Mouse (Mus musculus) spleen, adult 2 months (tissue): ENCODE measurements around the gene Ubap1. TPM values are rescaled to one million over a fixed set of nuclear protein-coding genes. Genes with fewer than 3 reads are reported as not detected.

ENCODE experiments used
- DNase-seq, 2 experiments: peaks; one replicate each; pipeline versions ENCODE4 v3.0.0 to v3.0.0-alpha.2; 2012 to 2021; ENCODE audit warnings: low spot score in 2 of 2, low read depth in 1 of 2
- H3K27ac ChIP-seq: fragments of 200-500 bp; 2 replicates; pipeline ENCODE4 v1.5.1; 2012; ENCODE audit warnings: low read length, inconsistent platforms; ENCODE audit not compliant: insufficient read depth
- H3K27me3 ChIP-seq: fragments of 200-500 bp; 2 replicates; pipeline ENCODE4 v1.6.1; 2012; ENCODE audit warnings: mild to moderate bottlenecking, moderate library complexity, low read length, inconsistent platforms; ENCODE audit not compliant: control insufficient read depth, insufficient read depth
- H3K36me3 ChIP-seq: fragments of 200-500 bp; 2 replicates; pipeline ENCODE4 v1.6.1; 2012; ENCODE audit warnings: mild to moderate bottlenecking, low read length, inconsistent platforms; ENCODE audit not compliant: control insufficient read depth, insufficient read depth
- H3K4me1 ChIP-seq: fragments of 200-500 bp; 2 replicates; pipeline ENCODE4 v1.6.1; 2011; ENCODE audit warnings: inconsistent platforms; ENCODE audit not compliant: control insufficient read depth, insufficient read depth, insufficient read length
- H3K4me3 ChIP-seq: fragments of 200-500 bp; 2 replicates; pipeline ENCODE4 v1.5.1; 2011; ENCODE audit warnings: mild to moderate bottlenecking, inconsistent platforms; ENCODE audit not compliant: insufficient read depth, insufficient read length; ENCODE audit errors: extremely low read depth
- CTCF ChIP-seq: fragments of 200-500 bp; IDR thresholded peaks from 2 replicates; pipeline ENCODE4 v1.5.1; 2011; ENCODE audit warnings: mild to moderate bottlenecking, inconsistent platforms; ENCODE audit not compliant: insufficient read depth, insufficient read length, insufficient replicate concordance; ENCODE audit errors: extremely low read depth
- POLR2A ChIP-seq: fragments of 200-500 bp; IDR thresholded peaks from 2 replicates; pipeline ENCODE4 v1.6.1; 2011; ENCODE audit warnings: low read depth, low read length, inconsistent platforms
- WGBS: fragments of 180-500 bp; shearing (Covaris S2); methylation state at CpG from one replicate; pipeline ENCODE4 v1.1.7; 2018; 5-methylcytosine and 5-hydroxymethylcytosine counted together
- polyA plus RNA-seq: library from polyadenylated mRNA; depleted of rRNA; stranded (reverse); fragments of >200 nt; gene quantifications from 2 replicates; pipeline ENCODE4 v1.2.3, GENCODE M21; 2012

Ubap1 gene
- polyA plus RNA-seq, 1 experiment = 18.5 TPM

DNA sequence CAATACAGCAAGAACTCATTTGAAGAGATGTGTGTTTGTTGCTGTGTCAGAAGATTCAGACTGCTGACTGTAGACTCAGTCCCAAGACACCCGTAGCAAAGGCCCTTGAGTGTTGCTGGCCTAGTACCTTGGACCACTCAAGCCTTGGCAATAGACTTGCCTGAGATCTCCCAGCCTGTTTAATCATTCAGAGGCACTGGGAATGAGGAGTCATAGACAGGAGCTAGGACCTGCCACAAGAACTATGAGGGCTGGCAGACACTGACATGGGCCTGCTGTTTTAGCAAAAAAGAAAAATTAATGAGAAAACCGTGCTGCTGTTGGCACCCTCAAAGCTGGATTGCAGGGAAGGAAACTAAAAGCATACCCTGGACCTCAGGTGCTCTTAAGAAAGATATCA, 42.2 kb downstream of the Ubap1 start:
- Histone ChIP-seq H3K4me1 (no peaks in the 10 kb centered on the region), H3K4me3 (no peak overlapping the region), H3K27ac (no peak overlapping the region), H3K27me3 (no peaks in the 10 kb centered on the region), H3K36me3 (peaks cover 28% of the 10 kb centered on the region)
- TF ChIP-seq CTCF (no peak), POLR2A (no peak)
- 93% methylated on average over 2 of the region's 2 CpGs for WGBS
- no peak for DNase-seq

DNA sequence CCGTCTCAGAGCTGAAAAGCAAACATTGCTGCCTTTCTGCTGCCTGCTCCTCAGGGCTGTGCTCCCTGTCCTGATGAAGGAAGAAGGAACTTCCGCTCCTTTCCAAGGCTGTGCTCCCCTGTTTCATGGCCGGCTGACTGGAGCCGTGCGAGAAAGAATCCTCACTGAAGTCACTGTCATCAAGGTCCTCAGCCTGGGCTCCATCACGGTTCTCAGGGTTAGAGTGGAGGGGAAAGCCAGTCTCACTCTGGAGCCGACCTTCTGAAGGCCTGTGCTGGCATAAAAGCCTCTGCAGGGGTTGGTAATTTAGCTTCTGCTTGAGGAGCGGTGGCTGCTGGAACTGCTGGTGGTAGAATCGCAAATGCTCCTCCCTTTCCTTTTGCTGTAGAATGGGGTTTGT, 45.9 kb downstream of the Ubap1 start:
- no peak for TF ChIP-seq CTCF
- no peak for TF ChIP-seq POLR2A
- peaks cover 13% of the 10 kb centered on the region; the same call in 1 of the 2 replicates for H3K36me3 ChIP-seq

DNA sequence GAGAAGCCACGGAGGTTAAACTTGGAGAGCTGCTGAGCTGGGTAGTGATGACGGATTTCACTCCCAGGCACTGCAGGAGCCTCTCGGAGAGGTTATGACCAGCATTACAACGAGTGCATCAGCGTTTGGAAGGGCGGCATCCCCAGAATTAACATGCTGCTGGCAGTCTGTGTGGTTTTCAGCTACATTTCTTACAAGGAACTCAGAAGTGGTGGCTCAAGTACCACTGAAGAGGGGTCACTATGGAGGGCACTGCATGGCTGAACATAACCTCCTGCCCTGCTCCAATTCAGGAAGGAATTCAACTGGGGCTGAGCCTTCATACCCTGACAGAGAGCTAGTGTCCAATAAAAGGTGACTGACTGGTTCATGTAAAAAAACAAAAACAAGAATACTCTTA, 49.6 kb downstream of the Ubap1 start:
- H3K27me3 ChIP-seq = no peaks in the 10 kb centered on the region
- no peak for DNase-seq
- no peaks in the 10 kb centered on the region for H3K4me1 ChIP-seq
- H3K36me3 ChIP-seq = no peaks in the 10 kb centered on the region; the same call in 1 of the 2 replicates
- no peak overlapping the region for H3K27ac ChIP-seq
- TF ChIP-seq POLR2A = no peak
- TF ChIP-seq CTCF = no peak
- no peak overlapping the region for H3K4me3 ChIP-seq
- 90% methylated on average over 6 of the region's 6 CpGs for WGBS

More for the DNA sequence above, 45.9 kb downstream of the Ubap1 start:
- Histone ChIP-seq H3K27ac (no peak overlapping the region), H3K4me1 (no peaks in the 10 kb centered on the region), H3K27me3 (no peaks in the 10 kb centered on the region), H3K4me3 (no peak overlapping the region)
- no peak for DNase-seq
- WGBS = 93% methylated on average over 9 of the region's 9 CpGs

DNA sequence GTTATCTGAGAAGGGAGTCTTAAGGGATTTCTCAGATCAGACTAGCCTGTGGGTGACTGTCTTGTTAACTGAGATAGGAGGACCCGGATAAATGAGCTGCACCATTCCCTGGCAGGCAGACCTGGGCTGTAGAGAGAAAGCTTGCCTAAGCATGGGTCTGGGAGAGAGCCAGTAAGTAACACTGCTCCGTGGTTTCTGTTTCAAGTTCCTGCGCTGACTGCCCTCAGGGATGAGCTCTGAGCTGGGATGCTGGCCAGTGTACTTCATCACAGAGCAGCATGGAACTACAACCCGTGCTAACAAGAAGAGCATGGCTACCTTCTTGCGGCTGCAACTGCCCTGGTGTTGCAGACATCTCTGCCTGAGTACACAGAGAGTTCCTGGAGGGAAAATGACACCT, 51.1 kb downstream of the Ubap1 start:
- no peak for DNase-seq
- Histone ChIP-seq H3K4me3 (no peak overlapping the region), H3K36me3 (no peaks in the 10 kb centered on the region; the same call in 1 of the 2 replicates), H3K27me3 (no peaks in the 10 kb centered on the region), H3K4me1 (no peaks in the 10 kb centered on the region), H3K27ac (no peak overlapping the region)
- TF ChIP-seq CTCF (no peak), POLR2A (no peak)
- WGBS = 90% methylated on average over 5 of the region's 5 CpGs

DNA sequence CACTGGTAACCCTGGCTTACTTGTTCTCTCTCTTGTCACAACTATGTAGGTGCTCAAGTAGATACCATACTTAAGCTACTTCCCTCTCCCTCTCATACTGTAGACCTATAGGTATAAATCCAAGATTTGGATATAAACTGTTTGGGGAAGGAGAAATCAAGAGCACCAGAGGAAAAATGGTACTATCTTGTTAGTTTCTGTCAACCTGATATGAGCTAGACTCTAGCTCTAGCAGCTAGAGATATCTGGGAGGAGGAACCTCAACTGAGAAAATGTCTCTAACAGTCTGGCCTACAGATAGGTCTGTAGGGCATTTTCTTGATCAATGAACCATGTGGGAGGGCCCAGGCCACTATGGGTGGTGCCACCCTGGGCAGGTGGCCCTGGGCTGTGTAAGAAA, 52.4 kb downstream of the Ubap1 start:
- TF ChIP-seq POLR2A = no peak
- TF ChIP-seq CTCF = no peak
- H3K27me3 ChIP-seq = no peaks in the 10 kb centered on the region
- H3K27ac ChIP-seq = no peak overlapping the region
- no peaks in the 10 kb centered on the region; the same call in 1 of the 2 replicates for H3K36me3 ChIP-seq
- DNase-seq = no peak
- H3K4me3 ChIP-seq = no peak overlapping the region
- no peaks in the 10 kb centered on the region for H3K4me1 ChIP-seq

DNA sequence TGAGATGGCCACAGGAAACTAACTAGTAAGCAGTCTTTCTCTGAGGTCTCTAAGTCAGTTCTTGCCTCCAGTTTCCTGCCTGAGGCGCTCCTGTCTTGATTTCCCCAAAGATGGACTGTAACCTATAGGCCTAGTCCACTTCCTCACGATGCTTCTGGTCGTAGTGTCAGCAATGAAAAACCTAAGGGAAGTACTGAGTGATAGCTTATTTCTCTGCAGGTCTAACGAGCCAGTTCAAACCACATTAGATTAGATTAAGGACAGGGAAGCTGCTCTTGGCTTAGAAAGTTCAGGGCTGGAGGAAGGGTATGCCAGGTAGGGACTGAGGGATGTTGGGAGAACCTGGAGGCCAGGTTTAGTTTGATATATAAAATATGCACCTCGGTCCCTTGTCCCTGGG, 52.8 kb downstream of the Ubap1 start:
- H3K27ac ChIP-seq = no peak overlapping the region
- no peak overlapping the region for H3K4me3 ChIP-seq
- no peaks in the 10 kb centered on the region for H3K27me3 ChIP-seq
- no peaks in the 10 kb centered on the region; the same call in 1 of the 2 replicates for H3K36me3 ChIP-seq
- WGBS = 88% methylated on average over 5 of the region's 5 CpGs
- no peak for TF ChIP-seq CTCF
- TF ChIP-seq POLR2A = no peak
- no peak for DNase-seq
- no peaks in the 10 kb centered on the region for H3K4me1 ChIP-seq

DNA sequence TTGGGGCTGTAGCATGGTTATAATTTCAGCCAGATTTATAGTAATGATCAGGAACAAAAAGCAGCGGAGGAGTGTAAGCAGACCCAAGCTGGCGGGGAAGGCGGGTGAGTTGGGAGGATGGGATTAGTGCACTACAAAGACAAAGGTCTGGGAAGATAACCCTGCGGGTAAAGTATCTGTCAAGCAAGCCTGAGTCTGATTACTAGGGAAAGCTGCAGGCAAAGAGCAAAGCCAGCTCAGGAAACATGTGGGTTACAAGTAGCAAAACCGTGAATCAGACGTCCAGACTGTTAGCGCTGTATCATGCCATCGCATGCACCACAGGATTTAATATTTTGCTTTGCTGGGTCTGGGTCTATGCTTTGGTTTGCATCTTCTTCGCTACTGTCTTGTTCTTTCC, 57.8 kb downstream of the Ubap1 start:
- Histone ChIP-seq H3K4me1 (no peaks in the 10 kb centered on the region), H3K27me3 (no peaks in the 10 kb centered on the region), H3K27ac (no peak overlapping the region), H3K4me3 (no peak overlapping the region), H3K36me3 (no peaks in the 10 kb centered on the region; the same call in 1 of the 2 replicates)
- TF ChIP-seq POLR2A = no peak
- TF ChIP-seq CTCF = no peak
- DNase-seq = no peak
- 97% methylated on average over 9 of the region's 9 CpGs for WGBS
